Mouse (Mus musculus) G1E (cell line): ENCODE results near the gene Tcf21.

ENCODE experiments used
- CTCF ChIP-seq: IDR thresholded peaks from 2 replicates; pipeline ENCODE4 v1.5.1; 2012; ENCODE audit warnings: low read depth, low read length, inconsistent platforms, mixed read lengths
- GATA1 ChIP-seq: IDR thresholded peaks from 2 replicates; pipeline ENCODE4 v1.6.1; 2012; ENCODE audit warnings: borderline replicate concordance, low read length, inconsistent platforms, mixed read lengths
- GATA2 ChIP-seq: IDR thresholded peaks from 2 replicates; pipeline ENCODE4 v1.6.1; 2012; ENCODE audit warnings: low read depth, low read length, inconsistent platforms, borderline replicate concordance
- TAL1 ChIP-seq: conservative IDR thresholded peaks from 2 replicates; pipeline ENCODE4 v1.6.1; 2012; ENCODE audit warnings: low read depth, low read length, inconsistent platforms, mixed read lengths

- TF ChIP-seq GATA1 = no peak
- TF ChIP-seq CTCF = no peak; the same call in 1 of the 2 replicates
- no peak for TF ChIP-seq TAL1
- TF ChIP-seq GATA2 = no peak
These were observed 38.1 kb upstream of the Tcf21 start for GRCm38 (mm10) chr10:22858111-22858510.
